Mouse (Mus musculus) monocyte, adult 2 months (primary cell): Measurements from ENCODE around the gene Ccdc17.

ENCODE experiments used
- DNase-seq, 2 experiments: peaks; one replicate each; pipeline ENCODE4 v3.0.0; 2022; ENCODE audit warnings: low spot score in 2 of 2, low read depth in 1 of 2

The Ccdc17 gene

GRCm38 (mm10) chr4:116644326-116644725 lies 47.9 kb downstream of the Ccdc17 start:
- DNase-seq, result no peak

GRCm38 (mm10) chr4:116645624-116646023 lies 49.2 kb downstream of the Ccdc17 start:
- DNase-seq, result no peak

GRCm38 (mm10) chr4:116649411-116649810 lies 53.0 kb downstream of the Ccdc17 start:
- no peak for DNase-seq
